Mouse (Mus musculus) retina, adult 2 months (tissue): Measurements from ENCODE around the gene Slc36a1.

Experiments
- DNase-seq: peaks from one replicate; pipeline ENCODE4 v3.0.0-alpha.2; 2012; ENCODE audit warnings: low read depth, low spot score

The Slc36a1 gene

DNA sequence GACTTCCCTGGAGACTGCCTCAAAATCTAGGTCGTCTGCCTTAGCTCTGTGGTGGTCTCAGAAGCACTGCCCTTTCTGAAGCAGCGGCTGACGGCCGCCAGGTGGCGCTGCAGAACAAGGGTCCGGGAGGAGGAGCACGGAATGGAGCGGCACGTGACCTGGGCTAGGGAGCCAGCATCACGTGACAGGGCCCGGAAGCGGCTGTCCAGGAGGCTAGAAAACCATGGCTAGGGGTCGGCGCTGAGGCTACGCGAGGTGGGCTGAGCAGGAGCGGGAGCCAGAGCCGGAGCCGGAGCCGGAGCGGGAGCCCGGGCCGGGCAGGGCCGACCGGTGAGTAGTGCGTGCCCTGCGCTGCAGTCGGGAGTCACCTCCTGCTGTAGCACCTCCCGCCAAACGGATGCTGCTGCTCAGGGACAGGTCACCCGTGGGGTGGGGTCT, at the start of gene Slc36a1:
Gene Slc36a1 (plus strand): TSS at position 192 of the 438 bp plus-strand sequence.
- peak; percentile 85 for DNase-seq

DNA sequence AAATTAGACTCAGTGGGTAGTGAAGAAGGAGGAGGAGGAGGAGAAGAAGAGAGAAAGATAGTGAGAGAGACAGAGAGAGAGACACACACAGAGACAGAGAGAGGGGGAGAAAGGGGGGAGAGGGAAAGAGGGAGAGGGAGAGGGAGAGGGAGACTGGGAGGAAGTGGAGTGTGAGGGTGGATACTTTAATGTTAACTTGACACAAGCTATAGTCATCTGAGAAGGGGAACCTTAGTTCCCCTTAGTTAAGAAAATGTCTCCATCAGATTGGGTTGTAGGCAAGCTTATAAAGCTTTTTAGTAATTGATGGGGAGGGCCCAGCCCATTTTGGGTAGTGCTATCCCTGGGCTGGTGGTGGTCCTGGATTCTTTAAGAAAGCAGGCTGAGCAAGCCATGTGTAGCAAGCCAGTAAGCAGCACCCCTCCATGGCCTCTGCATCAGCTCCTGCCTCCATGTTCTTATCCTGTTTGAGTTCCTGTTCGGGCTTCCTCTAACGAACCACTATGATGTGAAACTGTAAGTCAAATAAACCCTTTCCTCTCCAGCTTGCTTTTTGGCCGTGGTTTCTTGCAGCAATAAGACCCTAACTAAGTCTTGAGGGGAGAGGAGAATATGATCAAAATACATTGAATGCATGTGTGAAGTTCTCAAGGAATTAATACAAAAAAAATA, 49.6 kb upstream of the Slc36a1 start:
- DNase-seq = no peak

DNA sequence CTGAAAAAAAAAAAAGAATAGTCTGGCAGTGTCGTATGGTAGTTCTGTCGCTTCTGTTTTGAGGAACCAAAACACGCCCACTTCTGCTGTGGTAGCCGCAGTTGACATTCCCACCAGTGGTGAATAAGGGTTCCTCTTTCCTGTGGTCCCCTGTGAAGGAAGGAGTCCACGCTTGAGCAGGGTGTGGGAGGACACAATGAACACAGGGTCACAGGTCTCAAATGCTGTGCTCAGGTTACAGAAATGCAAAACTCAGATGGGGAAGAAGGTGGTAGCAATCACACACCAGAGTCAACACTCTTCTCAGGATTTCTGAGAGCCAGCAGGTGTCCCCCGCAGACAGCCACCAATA, 49.1 kb upstream of the Slc36a1 start:
- DNase-seq = no peak

DNA sequence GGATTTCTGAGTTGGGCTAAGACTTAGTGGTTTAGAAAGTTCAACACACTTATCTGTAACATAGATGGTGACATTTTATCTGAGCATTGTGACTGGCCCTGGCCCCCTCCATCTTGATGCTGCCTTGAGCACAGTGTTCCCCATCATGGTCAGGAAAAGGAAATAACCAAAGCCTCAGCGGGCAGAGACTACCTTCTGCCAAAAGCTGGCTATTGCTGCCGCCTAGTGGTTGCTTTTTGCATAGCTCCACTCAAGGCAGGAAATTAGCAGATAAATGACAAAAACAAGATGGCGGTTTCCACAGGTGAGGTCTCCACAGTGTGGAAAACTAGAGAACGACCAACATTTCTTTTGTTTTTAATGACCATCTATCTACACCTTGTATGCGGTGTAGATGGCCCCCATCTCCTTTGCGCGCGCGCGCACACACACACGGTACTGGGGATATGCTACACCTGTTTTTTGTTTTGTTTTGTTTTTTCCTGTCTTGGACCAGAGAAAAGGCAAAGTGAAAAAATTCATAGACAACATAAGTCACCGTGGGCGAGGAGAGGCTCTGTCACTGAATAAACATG, 45.3 kb upstream of the Slc36a1 start:
- peak; percentile 43 for DNase-seq

GRCm38 (mm10) chr11:55162670-55163069, 41.5 kb upstream of the Slc36a1 start:
- DNase-seq = no peak

DNA sequence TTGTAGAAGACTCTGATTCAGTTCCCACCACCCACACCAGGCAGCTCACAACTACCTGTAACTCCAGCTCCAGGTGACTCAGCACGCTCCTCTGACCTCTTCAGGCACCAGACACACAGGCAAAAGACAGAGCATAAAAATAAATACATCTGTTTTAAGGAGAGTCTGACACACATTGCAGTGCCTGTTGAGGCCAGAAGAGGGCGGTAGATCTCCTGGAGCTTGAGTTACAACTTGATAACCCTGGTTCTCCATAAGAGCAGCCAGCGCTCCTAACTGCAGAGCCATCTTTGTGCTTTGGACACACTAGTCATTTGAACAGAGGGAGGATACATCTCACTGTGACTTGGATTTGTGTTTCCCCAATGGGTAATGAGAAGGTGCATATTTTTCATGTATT, 39.4 kb upstream of the Slc36a1 start:
- DNase-seq = no peak

DNA sequence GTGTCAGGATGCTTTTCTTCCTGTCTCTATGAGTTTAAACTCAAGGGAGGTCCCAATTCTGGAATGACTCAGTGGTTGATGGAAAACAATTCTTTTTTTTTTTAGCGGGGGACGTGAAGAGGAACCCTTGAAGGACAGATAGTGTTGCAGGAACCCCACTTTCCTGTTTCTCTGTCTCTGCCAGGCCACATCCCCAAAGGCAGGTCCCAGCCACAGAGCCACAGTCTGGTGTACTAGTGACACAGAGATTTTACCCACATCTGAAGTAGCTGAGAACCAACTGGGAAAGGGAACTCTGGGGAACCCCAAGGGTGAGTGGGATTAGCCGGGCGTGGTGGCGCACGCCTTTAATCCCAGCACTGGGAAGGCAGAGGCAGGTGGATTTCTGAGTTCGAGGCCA, 38.4 kb upstream of the Slc36a1 start:
- DNase-seq = no peak

- DNase-seq = no peak
Measured at GRCm38 (mm10) chr11:55168504-55168903, 35.6 kb upstream of the Slc36a1 start.

DNA sequence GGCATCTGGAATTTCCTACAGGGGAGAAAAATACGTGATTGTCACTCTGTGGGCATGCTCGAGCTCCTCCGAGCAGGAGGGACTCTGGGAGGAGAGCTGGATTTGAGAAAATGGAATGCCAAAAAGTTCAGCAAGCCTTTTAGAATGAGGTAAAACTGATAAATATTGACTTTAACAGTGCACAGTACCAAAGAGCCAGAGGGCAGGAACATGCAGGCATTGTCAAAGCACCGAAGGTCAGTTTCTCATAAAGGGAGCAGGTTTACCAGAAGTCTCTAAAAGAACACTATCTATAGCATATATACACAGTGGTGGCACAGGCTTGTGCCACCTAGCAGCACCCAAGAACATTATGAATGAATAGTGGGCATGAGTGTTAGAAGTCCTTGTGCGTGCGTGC, 35.2 kb upstream of the Slc36a1 start:
- no peak for DNase-seq

DNA sequence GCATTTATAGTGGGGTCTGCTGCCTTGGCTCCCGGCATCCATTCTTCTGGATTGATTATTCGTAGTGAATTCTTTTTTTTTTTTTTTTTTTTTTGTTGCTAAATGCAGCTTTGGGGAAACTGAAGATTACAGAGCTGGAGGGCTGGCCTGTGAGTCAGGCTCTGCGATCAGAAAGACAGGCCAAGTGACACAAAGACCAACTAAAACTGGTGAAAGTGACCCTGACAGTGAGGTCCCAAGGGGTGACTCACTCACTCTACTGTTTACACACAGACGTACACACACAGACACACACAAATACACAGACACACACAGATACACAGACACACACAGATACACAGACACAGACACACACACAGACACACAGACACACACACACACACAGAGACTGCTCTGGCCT, 33.6 kb upstream of the Slc36a1 start:
- no peak for DNase-seq

DNA sequence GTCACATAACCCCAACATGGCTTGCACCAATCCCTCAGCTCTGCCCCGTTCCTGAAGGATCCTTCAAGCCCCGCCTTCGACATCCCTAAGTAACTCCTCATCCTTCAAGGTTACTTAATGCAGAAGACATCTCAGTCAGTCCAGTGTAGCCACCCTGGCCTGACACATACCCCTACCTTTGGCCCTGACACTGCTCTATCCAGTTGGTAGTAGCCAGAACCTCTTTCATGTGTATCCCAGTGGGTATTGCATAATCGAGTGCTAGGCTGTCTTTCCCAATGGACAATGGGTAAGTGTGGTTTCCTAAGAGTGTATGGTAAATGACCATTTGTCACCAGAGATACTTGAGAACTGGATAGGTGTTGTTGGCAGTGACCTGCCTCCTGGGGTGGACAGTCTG, 25.3 kb upstream of the Slc36a1 start:
- DNase-seq = no peak

- DNase-seq = no peak
Measured at GRCm38 (mm10) chr11:55179856-55180255, 24.3 kb upstream of the Slc36a1 start.

DNA sequence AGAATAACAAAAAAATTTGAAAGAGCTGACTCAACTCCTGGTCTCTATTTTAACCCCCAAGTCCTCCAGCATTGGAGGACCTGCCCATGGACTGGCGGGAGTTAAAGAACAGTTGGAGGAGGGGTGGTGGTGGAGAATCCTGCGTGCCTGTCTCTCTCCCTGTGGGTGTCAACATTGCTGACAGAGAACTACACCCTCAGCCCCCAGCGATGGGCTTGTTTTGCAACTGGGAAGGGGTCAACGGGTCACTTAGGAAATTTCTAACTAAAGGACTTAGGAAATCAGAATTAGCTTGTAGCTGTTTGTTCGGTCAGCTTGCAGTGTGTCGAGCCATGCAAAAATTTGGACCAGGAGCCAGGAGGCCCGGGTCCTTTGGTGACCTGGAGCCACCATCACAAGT, 21.0 kb upstream of the Slc36a1 start:
- DNase-seq = no peak

- no peak for DNase-seq
Measured at GRCm38 (mm10) chr11:55184246-55184645, 19.9 kb upstream of the Slc36a1 start.

DNA sequence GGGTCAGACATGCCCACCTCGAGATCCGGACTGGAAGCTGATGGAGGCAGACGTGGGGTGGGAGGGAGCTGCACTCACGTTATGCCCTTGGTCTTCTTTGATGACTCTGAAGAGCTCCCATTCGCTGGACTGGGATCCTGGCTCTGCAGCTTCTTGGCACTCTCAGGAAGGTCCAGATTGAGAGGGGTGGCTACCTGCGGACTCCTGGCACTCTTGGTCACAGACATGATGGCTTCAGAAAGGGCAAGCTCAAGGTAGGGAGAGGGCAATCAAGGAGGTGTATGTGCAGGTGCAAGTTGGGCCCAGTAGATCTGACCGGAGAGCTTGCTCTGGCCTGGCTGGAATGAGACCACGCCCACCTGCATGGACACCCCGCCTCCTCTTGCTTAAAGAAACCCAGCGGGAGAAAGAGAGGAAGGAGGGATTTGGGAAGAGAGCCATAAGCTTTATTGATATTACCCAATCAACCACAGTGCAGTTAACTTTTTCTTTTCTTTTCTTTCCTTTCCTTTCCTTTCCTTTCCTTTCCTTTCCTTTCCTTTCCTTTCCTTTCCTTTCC, 19.3 kb upstream of the Slc36a1 start, which contains the start of gene Slc36a2:
Gene Slc36a2 (minus strand): TSS at position 345 of the 559 bp plus-strand sequence.
- DNase-seq = no peak

- no peak for DNase-seq
Measured at GRCm38 (mm10) chr11:55187292-55187691, 16.9 kb upstream of the Slc36a1 start.

DNA sequence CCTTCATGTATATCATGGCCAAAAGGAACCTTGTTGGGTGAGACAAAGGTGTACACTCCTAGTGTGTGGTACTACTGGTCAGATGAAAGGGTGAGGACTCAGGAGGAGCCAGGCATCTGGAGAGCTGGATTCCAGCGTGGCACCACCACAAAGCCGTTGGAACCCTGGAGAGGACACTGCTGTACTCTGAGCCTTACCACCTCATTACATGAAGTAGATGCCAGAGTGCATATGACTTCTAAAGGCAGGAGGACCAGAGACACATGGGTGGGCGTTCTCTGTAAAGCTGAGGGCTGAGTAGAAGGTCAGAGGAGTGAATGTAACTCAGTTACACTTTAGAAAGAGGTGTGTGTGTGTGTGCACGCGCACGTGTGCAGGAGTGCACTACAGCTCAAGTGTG, 16.4 kb upstream of the Slc36a1 start:
- DNase-seq = no peak

GRCm38 (mm10) chr11:55190216-55190615, 13.9 kb upstream of the Slc36a1 start:
- DNase-seq = no peak

DNA sequence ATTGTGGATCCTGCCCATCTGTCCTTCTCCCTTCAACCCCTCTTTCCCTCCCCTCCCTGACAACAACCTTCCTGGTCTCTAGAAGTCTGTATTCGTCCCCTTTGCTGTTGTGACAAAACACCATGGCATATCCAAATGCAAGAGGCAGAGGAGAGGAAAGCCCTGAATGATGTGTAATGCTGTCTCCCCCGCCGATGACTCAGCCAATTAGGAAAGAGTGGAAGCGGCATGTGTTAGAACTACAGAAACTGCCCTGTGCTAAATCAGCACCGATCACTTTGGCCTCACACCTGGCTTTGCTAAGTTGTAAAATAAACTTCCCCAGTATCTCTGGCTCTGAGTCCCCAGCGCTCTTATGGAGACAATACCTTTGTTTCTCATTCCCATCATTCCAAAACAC, 7.1 kb upstream of the Slc36a1 start:
- no peak for DNase-seq

DNA sequence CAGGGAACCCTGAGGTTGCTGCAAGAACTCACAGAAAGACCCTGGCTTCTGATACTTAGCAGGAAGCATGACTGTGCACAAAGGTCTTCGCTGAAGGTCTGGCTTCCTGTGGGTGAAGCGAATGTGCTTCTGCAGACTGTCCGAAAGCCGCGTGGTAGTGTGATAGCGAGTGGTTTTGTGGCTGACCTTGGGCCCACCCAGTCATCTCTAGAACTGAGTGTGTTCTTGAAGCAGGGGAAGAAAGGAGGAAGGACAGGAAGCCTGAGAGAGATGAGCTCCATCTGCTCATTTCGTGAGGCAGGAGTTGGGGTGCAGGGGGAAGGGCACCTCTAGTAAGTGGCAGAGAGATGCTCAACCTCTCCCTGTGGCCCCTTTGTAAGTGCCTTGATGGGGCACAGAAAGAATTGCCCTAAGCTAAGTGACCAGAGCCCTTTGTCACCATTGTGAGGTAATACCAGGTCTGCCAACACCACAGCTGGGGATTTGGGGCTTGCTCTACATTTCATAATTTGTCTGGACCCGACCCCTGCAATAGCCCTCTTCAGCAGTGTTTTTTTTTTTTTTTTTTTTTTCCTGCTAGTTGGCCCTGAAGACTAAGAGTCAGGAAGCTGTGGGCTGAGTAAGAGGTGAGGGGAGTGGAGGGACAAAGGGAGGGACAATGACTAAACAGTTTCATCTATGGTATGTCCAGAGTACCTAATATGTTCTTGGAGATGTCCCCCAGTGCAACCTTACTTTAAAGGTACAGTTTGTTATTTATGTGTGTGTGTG, 6.2 kb upstream of the Slc36a1 start:
- no peak for DNase-seq

- DNase-seq = no peak
Measured at GRCm38 (mm10) chr11:55204602-55205001, 452 bp downstream of the Slc36a1 start.

DNA sequence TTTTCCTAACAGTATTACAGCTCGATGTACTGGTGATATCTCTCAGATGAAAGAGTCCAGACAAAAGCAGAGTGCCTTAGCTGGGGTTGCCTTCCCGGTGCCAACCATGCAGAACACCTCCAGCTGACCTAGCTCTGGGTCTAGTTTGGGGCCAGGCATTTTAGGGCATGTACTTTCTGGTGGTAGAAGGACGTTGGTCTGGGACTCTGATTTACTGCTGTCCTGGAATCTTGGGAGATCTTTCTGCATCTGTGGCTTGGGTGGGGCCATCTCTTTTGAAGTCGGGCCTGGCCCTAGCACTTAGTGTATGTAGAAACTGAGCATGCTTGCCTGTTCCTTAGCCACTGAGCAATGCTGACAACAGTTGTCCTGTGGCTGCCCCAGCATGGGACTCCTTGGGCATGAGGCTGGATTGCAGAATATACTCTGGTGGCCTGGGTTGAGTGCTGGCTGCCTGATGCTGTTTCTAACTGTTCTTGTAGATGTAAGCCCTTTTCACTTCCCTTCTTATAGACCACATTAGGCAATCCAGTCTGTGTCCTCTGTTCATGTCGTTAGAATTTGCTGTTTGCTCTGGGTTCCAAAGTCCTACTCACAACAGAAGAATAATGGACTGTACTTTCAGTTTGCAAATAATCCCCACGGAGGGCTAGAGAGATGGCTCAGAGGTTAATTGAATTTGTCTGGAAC, 4.0 kb downstream of the Slc36a1 start:
- DNase-seq = no peak
